In genomic region chr19:57586172-57586571, GRCm38 (mm10) we compare ENCODE assay signal across 10 mouse cellular contexts. TPM values are rescaled to one million over a fixed set of nuclear protein-coding genes. Genes with fewer than 3 reads are reported as not detected.
DNase-seq lines count a peak whose midpoint lies in the region; ATAC-seq and TF ChIP-seq lines count a peak whose summit lies in the region.
"Had no signal": no experiment of that assay in that cellular context is flagged by ENCODE, and none has a peak within 500 bp of the region (broad histone marks: within the 10 kb centered on the region; RNA-seq: fewer than 3 reads in every experiment).

No protein-coding gene starts in this region.

- WGBS in kidney, postnatal 0 days: 10% methylated on average over 10 of the region's 10 CpGs
- WGBS in stomach, embryonic 16.5 days: 6% methylated on average over 10 of the region's 10 CpGs

- ATAC-seq in kidney, postnatal 0 days (replicated peaks; ENCODE audit: low FRiP score, low read depth): no peak
- peak; percentile 74 for ATAC-seq in common myeloid progenitor, adult 5-6 weeks (replicated peaks; ENCODE audit: low read depth, poor library complexity, severe bottlenecking)
- ATAC-seq in granulocyte monocyte progenitor cell, adult 5-6 weeks (replicated peaks; ENCODE audit: poor library complexity, severe bottlenecking): 0 out of 2 replicates have a peak, but pooled peaks have one; percentile 25
- peak; percentile 56; the same call in 1 of the 2 replicates for ATAC-seq in stomach, embryonic 16.5 days (ENCODE audit: insufficient read depth, low FRiP score)

- no peak; the same call in 1 of the 2 replicates for TF ChIP-seq CTCF in kidney, postnatal 0 days (IDR thresholded peaks at IDR 0.05; ENCODE audit: low read depth)

- H3K4me1 ChIP-seq in kidney, postnatal 0 days (replicated peaks; ENCODE audit: insufficient read depth, low read length): 0 out of 2 replicates have a peak, but pooled peaks cover 4% of the 10 kb centered on the region
- H3K4me1 ChIP-seq in stomach, embryonic 16.5 days (ENCODE audit: control insufficient read depth, insufficient read depth, low read length): peaks cover 11% of the 10 kb centered on the region
- H3K4me1 ChIP-seq: liver, embryonic 15.5 days had no signal

- H3K9ac ChIP-seq in kidney, postnatal 0 days (ENCODE audit: low read depth, low read length): no peak overlapping the region
- peak overlapping the region; percentile 43 for H3K9ac ChIP-seq in stomach, embryonic 16.5 days (ENCODE audit: low read length)
- H3K9ac ChIP-seq: liver, embryonic 15.5 days had no signal

- DNase-seq in kidney, postnatal 0 days (ENCODE audit: low spot score): peak; percentile 82
- DNase-seq in kidney, postnatal 14 days: no peak
- no peak for DNase-seq in left cerebral cortex, adult 18-20 months (ENCODE audit: low spot score in 2 of 2)
- no peak for DNase-seq in spleen, adult 18-20 months
- DNase-seq in ovary, postnatal 14 days (ENCODE audit: low spot score): no peak
- DNase-seq: cerebellum, postnatal 36 days had no signal

- no peak overlapping the region for H3K27ac ChIP-seq in kidney, postnatal 0 days
- no peak overlapping the region for H3K27ac ChIP-seq in stomach, embryonic 16.5 days (ENCODE audit: low read length)
- H3K27ac ChIP-seq: liver, embryonic 15.5 days had no signal

- no peaks in the 10 kb centered on the region for H3K9me3 ChIP-seq in kidney, postnatal 0 days (replicated peaks; ENCODE audit: low read length)
- H3K9me3 ChIP-seq in stomach, embryonic 16.5 days (replicated peaks; ENCODE audit: control insufficient read depth, low read length): no peaks in the 10 kb centered on the region
- H3K9me3 ChIP-seq: liver, embryonic 15.5 days had no signal

- no peak overlapping the region for H3K4me3 ChIP-seq in kidney, postnatal 0 days (replicated peaks; ENCODE audit: low read depth, low read length)
- H3K4me3 ChIP-seq in stomach, embryonic 16.5 days (replicated peaks; ENCODE audit: low read length): no peak overlapping the region
- H3K4me3 ChIP-seq: liver, embryonic 15.5 days had no signal

- H3K36me3 ChIP-seq in kidney, postnatal 0 days (ENCODE audit: insufficient read depth, low read length): no peaks in the 10 kb centered on the region
- no peaks in the 10 kb centered on the region for H3K36me3 ChIP-seq in stomach, embryonic 16.5 days (ENCODE audit: control insufficient read depth, insufficient read depth, low read length)
- H3K36me3 ChIP-seq: liver, embryonic 15.5 days had no signal

- no peaks in the 10 kb centered on the region for H3K27me3 ChIP-seq in kidney, postnatal 0 days (ENCODE audit: insufficient read depth, low read length)
- H3K27me3 ChIP-seq in stomach, embryonic 16.5 days (ENCODE audit: control insufficient read depth, insufficient read depth, low read length): no peaks in the 10 kb centered on the region
- H3K27me3 ChIP-seq: liver, embryonic 15.5 days had no signal

- peak overlapping the region; percentile 26 for H3K4me2 ChIP-seq in kidney, postnatal 0 days (ENCODE audit: low read length)
- H3K4me2 ChIP-seq in stomach, embryonic 16.5 days (ENCODE audit: low read depth, low read length): peak overlapping the region; percentile 43
- H3K4me2 ChIP-seq: liver, embryonic 15.5 days had no signal

RNA-seq across cellular contexts. Expression of gene Atrnl1, which starts 24.7 kb away (rescaled TPM):
- polyA plus RNA-seq in kidney, postnatal 0 days (2015; fragmentation: Nextera tagmentation; extraction: Ambion mirVana): 8.1 and 8.5 TPM in 2 replicates
- 4.9 and 6.6 TPM in 2 replicates for total RNA-seq in common myeloid progenitor, adult 5-6 weeks (2017)
- total RNA-seq in granulocyte monocyte progenitor cell, adult 5-6 weeks (2014; fragmentation: Nextera tagmentation): 13.7 and 15.7 TPM in 2 replicates
- 15.8 and 17.6 TPM in 2 replicates for total RNA-seq in granulocyte monocyte progenitor cell, adult 5-6 weeks (2017)
- 5.5 and 5.7 TPM in 2 replicates for polyA plus RNA-seq in stomach, embryonic 16.5 days (2015; fragmentation: Nextera tagmentation; extraction: Ambion mirVana)
- total RNA-seq in left cerebral cortex, adult 18-20 months (2021): 100 to 1,000 TPM in 1 of 2 experiments, 10 to 100 TPM in 1; 99.0 to 112 TPM

Comparison
In these comparisons a context has a peak if more than half of its experiments do, and no peak if none do; other contexts are left out.
1. RNA of gene Atrnl1, which starts 24.7 kb away (total RNA-seq): 99.0 to 112 TPM in left cerebral cortex, adult 18-20 months; 13.7 to 17.6 TPM in granulocyte monocyte progenitor cell, adult 5-6 weeks and 4.9 to 6.6 TPM in common myeloid progenitor, adult 5-6 weeks; every median in the first group is over 4 times any median in the second.